Mouse (Mus musculus): ENCODE results near the gene Zfp239. TPM values are rescaled to one million over a fixed set of nuclear protein-coding genes. Genes with fewer than 3 reads are reported as not detected.
A peak's percentile ranks its signal among the peaks of the same experiment; 100 is the strongest.

Gene Zfp239
- polyA plus RNA-seq, 1 experiment from 2014 or later: 8.7 TPM

DNA sequence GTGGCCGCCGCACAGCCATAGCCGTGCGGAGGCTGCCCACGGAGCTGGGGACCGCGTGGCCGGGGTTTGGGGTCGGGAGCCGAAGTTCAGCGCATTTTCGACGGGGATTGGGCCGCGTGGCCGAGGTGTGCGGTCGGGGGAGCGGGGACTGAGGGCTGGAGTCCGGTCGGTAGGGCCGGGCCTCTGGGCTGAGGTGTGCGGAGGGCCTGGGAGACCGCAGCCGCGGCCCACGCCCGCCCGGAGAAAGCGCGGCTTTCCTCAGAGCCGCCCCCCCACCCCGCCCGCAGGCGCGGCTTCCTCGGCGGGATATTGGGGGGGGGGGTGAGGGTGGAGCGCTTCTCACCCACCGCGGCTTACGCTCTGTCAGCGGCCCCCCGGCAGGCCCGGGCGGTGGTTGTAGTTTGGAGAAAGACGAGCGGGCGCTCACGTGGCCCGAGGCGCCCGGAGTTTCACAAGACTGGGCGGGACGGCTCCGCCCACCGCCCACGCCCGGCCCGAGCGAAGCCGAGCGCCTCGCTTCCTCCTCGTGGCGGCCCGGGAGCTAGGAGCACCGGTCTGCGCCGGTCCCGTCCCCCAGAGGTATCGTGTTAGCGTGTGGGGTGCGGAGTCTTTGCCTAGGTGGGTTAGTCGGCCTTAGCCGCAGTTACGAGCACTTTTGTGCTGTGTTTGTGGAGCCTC, 45.5 kb downstream of the Zfp239 start:
- Histone ChIP-seq H3K27me3 (replicated peaks; ENCODE audit: control insufficient read depth, insufficient read depth, low read length) (no peaks in the 10 kb centered on the region), H3K27ac (ENCODE audit: low read depth, low read length) (peak overlapping the region; percentile 99), H3K4me2 (peak overlapping the region; percentile 97), H3K4me3 (ENCODE audit: low read depth, low read length) (peak overlapping the region; percentile 99), H3K9me3 (ENCODE audit: control insufficient read depth, low read length) (no peaks in the 10 kb centered on the region), H3K9ac (ENCODE audit: low read depth, low read length) (peak overlapping the region; percentile 100), H3K36me3 (ENCODE audit: control insufficient read depth, insufficient read depth, low read length) (peaks cover 2% of the 10 kb centered on the region; the same call in 1 of the 2 replicates), H3K4me1 (replicated peaks; ENCODE audit: control insufficient read depth, insufficient read depth, low read length) (peaks cover 32% of the 10 kb centered on the region)
- peak; percentile 89 for DNase-seq (ENCODE audit: low spot score)
- peak; percentile 79 for ATAC-seq (replicated peaks; ENCODE audit: low FRiP score)
- under 1% methylated on average over 71 of the region's 77 CpGs for WGBS

DNA sequence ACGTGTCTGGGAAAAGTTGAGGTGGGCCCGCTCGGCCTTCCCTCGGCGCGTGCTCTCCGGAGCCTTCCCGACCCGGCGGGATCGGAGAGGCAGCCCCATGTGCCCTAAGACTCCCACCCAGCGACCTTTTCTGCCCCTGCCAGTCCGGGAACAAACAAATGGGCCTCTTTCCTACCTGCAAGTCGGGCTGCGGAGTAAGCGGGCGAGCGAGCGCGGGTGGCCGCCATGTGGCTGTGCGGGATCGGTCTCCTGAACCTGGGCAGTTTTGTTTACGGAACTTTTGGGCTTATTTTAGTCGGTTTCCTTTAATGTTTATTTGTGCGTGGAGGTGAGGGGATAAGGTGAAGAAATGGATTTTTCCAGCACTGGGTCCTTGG, 46.1 kb downstream of the Zfp239 start:
- H3K4me3 ChIP-seq (ENCODE audit: low read depth, low read length): peak overlapping the region; percentile 99
- no peaks in the 10 kb centered on the region for H3K27me3 ChIP-seq (replicated peaks; ENCODE audit: control insufficient read depth, insufficient read depth, low read length)
- H3K4me2 ChIP-seq: peak overlapping the region; percentile 97
- H3K9ac ChIP-seq (ENCODE audit: low read depth, low read length): peak overlapping the region; percentile 100
- H3K27ac ChIP-seq (ENCODE audit: low read depth, low read length): peak overlapping the region; percentile 99
- under 1% methylated on average over 26 of the region's 26 CpGs for WGBS
- no peaks in the 10 kb centered on the region for H3K9me3 ChIP-seq (ENCODE audit: control insufficient read depth, low read length)
- ATAC-seq (replicated peaks; ENCODE audit: low FRiP score) (no peak), DNase-seq (ENCODE audit: low spot score) (no peak)
- H3K4me1 ChIP-seq (replicated peaks; ENCODE audit: control insufficient read depth, insufficient read depth, low read length): peaks cover 31% of the 10 kb centered on the region
- peaks cover 2% of the 10 kb centered on the region; the same call in 1 of the 2 replicates for H3K36me3 ChIP-seq (ENCODE audit: control insufficient read depth, insufficient read depth, low read length)

DNA sequence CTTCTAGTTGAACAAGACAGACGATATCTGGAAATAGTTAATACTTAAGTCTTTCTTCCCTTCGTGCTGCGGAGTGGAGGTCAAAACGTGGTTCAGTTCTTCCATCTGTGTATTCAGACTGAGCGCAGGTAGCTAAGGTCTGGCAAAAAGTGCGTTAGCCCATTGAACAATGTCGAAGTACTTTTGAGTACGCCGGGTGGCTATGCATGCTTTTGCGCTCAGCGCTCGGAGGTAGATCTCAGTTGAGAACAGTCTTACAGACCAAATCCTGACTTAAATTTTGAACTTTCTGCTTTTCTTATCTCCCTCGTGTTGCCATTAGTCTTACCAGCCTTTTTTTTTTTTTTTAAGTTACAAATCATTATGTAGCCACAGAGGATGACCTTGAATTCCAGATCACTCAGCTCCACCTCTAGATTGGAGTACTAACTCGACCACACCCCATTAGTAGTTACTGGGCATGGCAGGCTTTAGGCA, 46.6 kb downstream of the Zfp239 start:
- no peaks in the 10 kb centered on the region for H3K9me3 ChIP-seq (ENCODE audit: control insufficient read depth, low read length)
- peak overlapping the region; percentile 99 for H3K27ac ChIP-seq (ENCODE audit: low read depth, low read length)
- ATAC-seq (replicated peaks; ENCODE audit: low FRiP score): no peak
- peak overlapping the region; percentile 100 for H3K9ac ChIP-seq (ENCODE audit: low read depth, low read length)
- H3K4me1 ChIP-seq (replicated peaks; ENCODE audit: control insufficient read depth, insufficient read depth, low read length): peaks cover 36% of the 10 kb centered on the region
- no peak for DNase-seq (ENCODE audit: low spot score)
- peaks cover 2% of the 10 kb centered on the region; the same call in 1 of the 2 replicates for H3K36me3 ChIP-seq (ENCODE audit: control insufficient read depth, insufficient read depth, low read length)
- peak overlapping the region; percentile 99 for H3K4me3 ChIP-seq (ENCODE audit: low read depth, low read length)
- no peaks in the 10 kb centered on the region for H3K27me3 ChIP-seq (replicated peaks; ENCODE audit: control insufficient read depth, insufficient read depth, low read length)
- peak overlapping the region; percentile 97 for H3K4me2 ChIP-seq
- under 1% methylated on average over 14 of the region's 14 CpGs for WGBS

DNA sequence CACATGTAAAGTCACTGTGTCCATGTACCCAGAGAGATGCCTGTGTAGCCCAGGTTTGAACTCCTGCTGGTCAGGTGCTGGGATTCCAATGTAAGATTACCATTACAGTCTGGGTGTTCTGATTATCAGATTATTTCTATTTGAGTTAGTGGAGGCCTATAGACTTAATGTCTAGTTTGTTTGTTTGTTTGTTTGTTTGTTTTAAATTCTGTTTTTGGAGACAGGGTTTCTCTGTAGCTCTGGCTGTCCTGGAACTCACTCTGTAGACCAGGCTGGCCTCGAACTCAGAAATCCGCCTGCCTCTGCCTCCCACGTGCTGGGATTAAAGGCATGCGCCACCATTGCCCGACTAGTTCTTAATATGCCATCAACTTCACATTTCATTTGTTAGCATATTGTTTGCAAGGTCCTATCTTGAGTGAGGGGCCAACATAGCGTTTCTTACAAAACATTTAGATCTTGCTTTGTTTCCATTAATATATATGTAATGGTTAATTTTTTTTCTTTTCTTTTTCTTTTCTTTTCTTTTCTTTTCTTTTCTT, 48.3 kb downstream of the Zfp239 start:
- Histone ChIP-seq H3K9ac (ENCODE audit: low read depth, low read length) (peak overlapping the region; percentile 100), H3K27ac (ENCODE audit: low read depth, low read length) (no peak overlapping the region)

DNA sequence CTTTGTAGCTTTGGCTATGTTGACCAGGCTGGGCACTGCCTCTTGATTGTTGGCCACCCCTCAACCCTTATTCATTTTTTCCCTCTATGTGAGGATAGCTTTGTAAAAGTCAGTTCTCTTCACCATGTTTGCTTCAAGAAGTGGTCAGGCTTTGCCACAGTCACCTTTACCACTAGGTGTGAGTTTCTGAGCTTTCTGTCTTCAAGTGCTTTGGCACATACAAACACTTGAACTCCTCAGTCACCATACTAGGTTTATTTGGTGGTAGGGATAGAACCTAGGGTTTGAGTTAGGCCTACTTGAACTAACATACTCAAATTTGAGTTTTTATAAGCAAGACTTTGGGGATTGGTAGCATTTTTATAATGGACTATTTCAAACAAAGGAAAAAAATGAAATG, 52.6 kb downstream of the Zfp239 start:
- H3K9ac ChIP-seq (ENCODE audit: low read depth, low read length): no peak overlapping the region
- H3K4me2 ChIP-seq: peak overlapping the region; percentile 33
- no peak for DNase-seq (ENCODE audit: low spot score)
- H3K4me3 ChIP-seq (ENCODE audit: low read depth, low read length): 0 out of 2 replicates have a peak overlapping the region, but pooled peaks have one; percentile 2
- H3K27me3 ChIP-seq (replicated peaks; ENCODE audit: control insufficient read depth, insufficient read depth, low read length): no peaks in the 10 kb centered on the region
- no peaks in the 10 kb centered on the region for H3K9me3 ChIP-seq (ENCODE audit: control insufficient read depth, low read length)
- no peak for ATAC-seq (replicated peaks; ENCODE audit: low FRiP score)
- peak overlapping the region; percentile 16; the same call in 1 of the 2 replicates for H3K27ac ChIP-seq (ENCODE audit: low read depth, low read length)
- peaks cover 5% of the 10 kb centered on the region; the same call in 1 of the 2 replicates for H3K36me3 ChIP-seq (ENCODE audit: control insufficient read depth, insufficient read depth, low read length)
- H3K4me1 ChIP-seq (replicated peaks; ENCODE audit: control insufficient read depth, insufficient read depth, low read length): peaks cover 55% of the 10 kb centered on the region

More for the DNA sequence above, 48.3 kb downstream of the Zfp239 start:
- ATAC-seq (replicated peaks; ENCODE audit: low FRiP score): no peak
- peak overlapping the region; percentile 99 for H3K4me3 ChIP-seq (ENCODE audit: low read depth, low read length)
- H3K27me3 ChIP-seq (replicated peaks; ENCODE audit: control insufficient read depth, insufficient read depth, low read length): no peaks in the 10 kb centered on the region
- 56% methylated on average over 6 of the region's 6 CpGs for WGBS
- no peak for DNase-seq (ENCODE audit: low spot score)
- H3K36me3 ChIP-seq (ENCODE audit: control insufficient read depth, insufficient read depth, low read length): peaks cover 2% of the 10 kb centered on the region; the same call in 1 of the 2 replicates
- H3K4me2 ChIP-seq: peak overlapping the region; percentile 97
- no peaks in the 10 kb centered on the region for H3K9me3 ChIP-seq (ENCODE audit: control insufficient read depth, low read length)
- H3K4me1 ChIP-seq (replicated peaks; ENCODE audit: control insufficient read depth, insufficient read depth, low read length): peaks cover 42% of the 10 kb centered on the region

DNA sequence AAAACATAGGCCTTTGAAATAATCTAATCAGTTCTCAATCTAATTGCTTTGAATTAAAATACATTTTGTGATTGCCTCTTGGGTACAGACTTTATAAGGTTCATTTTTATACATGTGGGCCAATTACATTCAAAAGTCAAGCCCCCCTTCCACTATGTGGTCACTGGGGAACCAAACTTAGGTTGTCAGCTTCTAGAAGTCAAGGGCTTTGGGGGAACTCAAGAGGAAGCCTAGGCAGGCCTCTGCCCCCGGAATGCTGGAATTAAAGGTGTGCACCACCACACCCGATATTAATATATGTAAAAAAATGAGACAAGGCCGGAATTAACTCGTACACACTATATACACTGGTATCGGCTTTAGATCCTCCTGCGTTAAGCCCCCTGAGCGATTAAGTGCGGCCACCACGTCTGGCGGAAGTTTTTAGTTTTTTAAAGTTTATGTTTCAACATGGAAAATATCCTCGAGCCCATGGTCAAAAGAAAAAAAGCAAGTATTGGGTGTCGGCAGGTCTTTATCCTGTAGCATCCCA, 54.4 kb downstream of the Zfp239 start:
- H3K36me3 ChIP-seq (ENCODE audit: control insufficient read depth, insufficient read depth, low read length): peaks cover 7% of the 10 kb centered on the region; the same call in 1 of the 2 replicates
- peak overlapping the region; percentile 93 for H3K9ac ChIP-seq (ENCODE audit: low read depth, low read length)
- WGBS: 1% methylated on average over 12 of the region's 12 CpGs
- ATAC-seq (replicated peaks; ENCODE audit: low FRiP score) (no peak), DNase-seq (ENCODE audit: low spot score) (no peak)
- no peaks in the 10 kb centered on the region for H3K27me3 ChIP-seq (replicated peaks; ENCODE audit: control insufficient read depth, insufficient read depth, low read length)
- no peaks in the 10 kb centered on the region for H3K9me3 ChIP-seq (ENCODE audit: control insufficient read depth, low read length)
- peak overlapping the region; percentile 82 for H3K4me2 ChIP-seq
- peak overlapping the region; percentile 99 for H3K27ac ChIP-seq (ENCODE audit: low read depth, low read length)
- H3K4me1 ChIP-seq (replicated peaks; ENCODE audit: control insufficient read depth, insufficient read depth, low read length): peaks cover 52% of the 10 kb centered on the region
- H3K4me3 ChIP-seq (ENCODE audit: low read depth, low read length): peak overlapping the region; percentile 76

DNA sequence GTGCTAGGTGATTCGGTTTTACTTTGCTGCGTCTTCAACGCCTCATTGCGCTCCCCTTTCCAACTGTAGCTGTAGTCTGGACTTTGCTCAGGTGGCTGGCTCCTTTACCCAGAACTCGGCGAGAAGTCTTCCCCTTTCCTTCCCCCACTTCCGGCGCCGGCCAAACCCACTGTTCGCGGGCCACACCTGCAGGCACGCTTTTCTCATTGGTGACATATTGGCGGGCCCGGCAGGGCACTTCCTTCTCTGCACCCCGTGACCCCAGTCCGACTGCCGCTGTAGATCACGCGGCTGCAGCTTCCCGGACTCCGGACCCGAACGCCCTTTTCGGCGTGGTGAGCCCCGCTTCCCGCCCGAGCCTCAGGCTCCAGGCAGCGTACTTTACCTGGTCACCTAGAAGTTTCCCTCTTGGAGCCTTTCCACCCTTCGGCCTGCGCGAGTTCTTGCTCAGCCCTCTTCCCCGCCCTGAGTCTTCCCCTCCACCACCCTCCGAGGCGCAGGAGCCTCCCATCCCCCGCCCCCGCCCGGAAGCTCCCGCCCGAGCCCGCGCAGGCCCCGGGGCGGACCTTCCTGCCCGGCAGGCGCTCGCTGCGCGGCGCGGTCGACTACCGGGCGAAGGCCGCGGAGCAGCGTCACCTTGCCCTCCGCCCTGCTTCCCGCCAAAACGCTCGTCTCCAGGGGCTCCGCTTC, 55.0 kb downstream of the Zfp239 start:
- H3K4me3 ChIP-seq (ENCODE audit: low read depth, low read length): peak overlapping the region; percentile 76
- under 1% methylated on average over 61 of the region's 62 CpGs for whole genome bisulfite sequencing
- peak; percentile 92 for DNase-seq (ENCODE audit: low spot score)
- peak; percentile 95 for ATAC-seq (replicated peaks; ENCODE audit: low FRiP score)
- H3K36me3 ChIP-seq (ENCODE audit: control insufficient read depth, insufficient read depth, low read length): peaks cover 12% of the 10 kb centered on the region; the same call in 1 of the 2 replicates
- peaks cover 47% of the 10 kb centered on the region for H3K4me1 ChIP-seq (replicated peaks; ENCODE audit: control insufficient read depth, insufficient read depth, low read length)
- peak overlapping the region; percentile 99 for H3K27ac ChIP-seq (ENCODE audit: low read depth, low read length)
- H3K4me2 ChIP-seq: peak overlapping the region; percentile 82
- H3K9ac ChIP-seq (ENCODE audit: low read depth, low read length): peak overlapping the region; percentile 93
- H3K9me3 ChIP-seq (ENCODE audit: control insufficient read depth, low read length): no peaks in the 10 kb centered on the region
- no peaks in the 10 kb centered on the region for H3K27me3 ChIP-seq (replicated peaks; ENCODE audit: control insufficient read depth, insufficient read depth, low read length)

DNA sequence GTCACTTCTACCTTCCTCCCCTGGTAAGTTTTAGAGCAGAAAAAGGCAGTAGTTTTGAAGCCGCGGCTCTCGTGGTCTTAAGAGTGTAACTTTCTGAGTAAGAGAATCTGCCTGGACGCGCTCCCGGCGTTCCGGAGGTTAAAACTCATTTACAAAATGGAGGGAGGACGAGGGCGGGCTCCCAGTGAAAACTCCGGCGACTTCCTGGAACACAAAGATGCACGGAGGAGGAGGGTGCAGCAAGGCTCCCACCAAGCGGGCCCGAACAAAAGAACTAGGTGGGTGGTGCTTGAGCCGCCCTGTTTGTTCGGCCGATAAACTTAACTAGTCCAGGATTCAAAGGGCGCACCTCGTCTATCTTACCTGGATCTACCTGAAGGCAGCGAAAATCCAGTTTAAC, 55.7 kb downstream of the Zfp239 start:
- Histone ChIP-seq H3K27me3 (replicated peaks; ENCODE audit: control insufficient read depth, insufficient read depth, low read length) (no peaks in the 10 kb centered on the region), H3K9ac (ENCODE audit: low read depth, low read length) (peak overlapping the region; percentile 93), H3K9me3 (ENCODE audit: control insufficient read depth, low read length) (no peaks in the 10 kb centered on the region), H3K4me1 (replicated peaks; ENCODE audit: control insufficient read depth, insufficient read depth, low read length) (peaks cover 41% of the 10 kb centered on the region), H3K27ac (ENCODE audit: low read depth, low read length) (peak overlapping the region; percentile 99), H3K4me2 (peak overlapping the region; percentile 82), H3K36me3 (ENCODE audit: control insufficient read depth, insufficient read depth, low read length) (peaks cover 16% of the 10 kb centered on the region; the same call in 1 of the 2 replicates), H3K4me3 (ENCODE audit: low read depth, low read length) (peak overlapping the region; percentile 76)
- WGBS: 2% methylated on average over 21 of the region's 21 CpGs
- DNase-seq (ENCODE audit: low spot score) (peak; percentile 76), ATAC-seq (replicated peaks; ENCODE audit: low FRiP score) (0 out of 2 replicates have a peak, but pooled peaks have one; percentile 29)
